Comparison of ENCODE assay signal across 8 mouse cellular contexts in the genomic region with DNA sequence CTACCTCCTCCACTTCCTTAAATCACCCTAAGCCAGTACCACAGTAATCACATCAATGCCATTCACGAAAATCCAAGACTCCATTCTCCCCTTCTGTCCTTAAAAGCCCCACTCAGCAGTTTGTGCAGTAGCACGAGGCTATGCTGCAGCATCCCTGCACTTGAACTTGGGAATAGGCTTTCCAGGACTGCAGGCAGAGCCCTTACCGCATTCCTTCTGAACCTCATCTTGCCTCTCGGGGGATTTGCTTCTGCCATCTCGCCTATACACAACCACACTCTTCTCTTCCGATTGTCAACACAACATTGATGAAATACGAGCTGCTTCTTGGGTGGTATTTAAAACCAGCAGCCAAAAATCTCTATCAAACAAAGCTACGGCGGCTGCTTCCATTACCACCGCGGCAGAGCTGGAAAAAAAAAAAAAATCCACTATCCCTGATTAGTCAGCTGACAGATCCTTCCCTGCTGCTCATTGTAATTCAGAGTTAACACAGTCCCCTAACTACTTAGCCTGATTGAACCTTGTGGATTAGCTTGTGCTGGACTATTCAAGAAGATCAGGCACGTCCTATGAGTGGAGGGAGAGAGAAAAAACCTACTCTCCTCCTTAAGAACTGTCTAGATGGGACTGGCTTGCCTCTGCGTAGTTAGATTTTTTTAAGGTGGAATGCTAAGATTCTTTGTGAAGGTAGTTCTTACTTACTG. TPM values are rescaled to one million over a fixed set of nuclear protein-coding genes. Genes with fewer than 3 reads are reported as not detected.
DNase-seq lines count a peak whose midpoint lies in the region; ATAC-seq and TF ChIP-seq lines count a peak whose summit lies in the region.

No protein-coding gene starts in this region.

- no peak overlapping the region for H3K27ac ChIP-seq in cerebellum, adult 2 months (ENCODE audit: insufficient read depth, low read length)
- H3K27ac ChIP-seq in forebrain, embryonic 11.5 days (ENCODE audit: low read depth, low read length) = no peak overlapping the region
- H3K27ac ChIP-seq in neural tube, embryonic 15.5 days (replicated peaks) = peak overlapping the region; percentile 48; the same call in 1 of the 2 replicates

- 5% methylated on average over 13 of the region's 13 CpGs for WGBS in cerebellum, adult 2 months
- WGBS in forebrain, embryonic 11.5 days = 12% methylated on average over 13 of the region's 13 CpGs
- 24% methylated on average over 13 of the region's 13 CpGs for WGBS in neural tube, embryonic 15.5 days

- peak; percentile 2 to 6 for DNase-seq in cerebellum, adult 2 months
- DNase-seq in cerebellum, adult 9-10 months = no peak
- DNase-seq in 3T3-L1 (ENCODE audit: low read depth, low spot score) = peak; percentile 1
- DNase-seq in forebrain, embryonic 11.5 days (ENCODE audit: low spot score) = peak; percentile 43
- peak; percentile 1 for DNase-seq in layer of hippocampus, adult 9-10 months (ENCODE audit: low spot score)
- no peak for DNase-seq in urinary bladder, adult 18-20 months (ENCODE audit: low spot score in 2 of 2)
- no peak for DNase-seq in adipocyte (ENCODE audit: low spot score)

- no peak for TF ChIP-seq CTCF in cerebellum, adult 2 months (IDR thresholded peaks at IDR 0.05; ENCODE audit: borderline replicate concordance, insufficient read depth, low read depth, low read length)

- peak overlapping the region; percentile 40 for H3K4me3 ChIP-seq in cerebellum, adult 2 months (replicated peaks; ENCODE audit: insufficient read depth, low read depth, low read length)
- peak overlapping the region; percentile 18; the same call in 1 of the 2 replicates for H3K4me3 ChIP-seq in forebrain, embryonic 11.5 days (ENCODE audit: low read depth, low read length)
- H3K4me3 ChIP-seq in neural tube, embryonic 15.5 days (replicated peaks) = peak overlapping the region; percentile 39

- H3K9ac ChIP-seq in forebrain, embryonic 11.5 days (ENCODE audit: low read length) = no peak overlapping the region
- peak overlapping the region; percentile 41 for H3K9ac ChIP-seq in neural tube, embryonic 15.5 days (replicated peaks)

- no peak for TF ChIP-seq POLR2A in cerebellum, adult 2 months (IDR thresholded peaks at IDR 0.05; ENCODE audit: borderline replicate concordance, insufficient read depth, low read length)

- no peaks in the 10 kb centered on the region for H3K4me1 ChIP-seq in cerebellum, adult 2 months (ENCODE audit: control insufficient read depth, insufficient read depth, low read length)
- no peaks in the 10 kb centered on the region for H3K4me1 ChIP-seq in forebrain, embryonic 11.5 days (replicated peaks; ENCODE audit: control insufficient read depth, insufficient read depth, low read length)
- no peaks in the 10 kb centered on the region for H3K4me1 ChIP-seq in neural tube, embryonic 15.5 days

- ATAC-seq in forebrain, embryonic 11.5 days (replicated peaks; ENCODE audit: low FRiP score) = peak; percentile 56
- ATAC-seq in neural tube, embryonic 15.5 days (ENCODE audit: low FRiP score) = peak; percentile 90

- H3K9me3 ChIP-seq in forebrain, embryonic 11.5 days (ENCODE audit: control insufficient read depth, low read length) = no peaks in the 10 kb centered on the region
- H3K9me3 ChIP-seq in neural tube, embryonic 15.5 days (replicated peaks) = no peaks in the 10 kb centered on the region

- H3K36me3 ChIP-seq in forebrain, embryonic 11.5 days (ENCODE audit: control insufficient read depth, insufficient read depth, low read length) = no peaks in the 10 kb centered on the region
- no peaks in the 10 kb centered on the region for H3K36me3 ChIP-seq in neural tube, embryonic 15.5 days

- peak overlapping the region; percentile 31 for H3K4me2 ChIP-seq in forebrain, embryonic 11.5 days (ENCODE audit: low read depth, low read length, severe bottlenecking)
- peak overlapping the region; percentile 47 for H3K4me2 ChIP-seq in neural tube, embryonic 15.5 days

- no peaks in the 10 kb centered on the region for H3K27me3 ChIP-seq in cerebellum, adult 2 months (ENCODE audit: control insufficient read depth, insufficient read depth, low read length)
- H3K27me3 ChIP-seq in forebrain, embryonic 11.5 days (ENCODE audit: control insufficient read depth, insufficient read depth, low read length) = no peaks in the 10 kb centered on the region
- H3K27me3 ChIP-seq in neural tube, embryonic 15.5 days (replicated peaks) = no peaks in the 10 kb centered on the region

RNA-seq across cellular contexts. Expression of a gene that starts 31.5 kb away (rescaled TPM):
- 4.7 and 6.5 TPM in 2 replicates for polyA plus RNA-seq in cerebellum, adult 2 months (2012; rRNA removed)
- 1.4 and 1.7 TPM in 2 replicates for polyA plus RNA-seq in forebrain, embryonic 11.5 days (2014; fragmentation: Nextera tagmentation; extraction: Ambion mirVana)
- polyA plus RNA-seq in neural tube, embryonic 15.5 days (2015; fragmentation: Nextera tagmentation; extraction: Ambion mirVana) = 2.7 and 3.3 TPM in 2 replicates

Comparison
In these comparisons a context has a peak if more than half of its experiments do, and no peak if none do; other contexts are left out.
1. DNase-seq: peak in cerebellum, adult 2 months (2 of 2), 3T3-L1 (single experiment), forebrain, embryonic 11.5 days (single experiment) and layer of hippocampus, adult 9-10 months (single experiment); none in cerebellum, adult 9-10 months (single experiment), urinary bladder, adult 18-20 months (0 of 2) and adipocyte (single experiment).
2. Peak in every context shown above with its lines, with median percentiles within 50 percentile points of each other: H3K4me3 ChIP-seq.